Mouse (Mus musculus) hematopoietic stem cell, adult 5-6 weeks (primary cell): ENCODE measurements around the gene Pibf1. TPM values are rescaled to one million over a fixed set of nuclear protein-coding genes. Genes with fewer than 3 reads are reported as not detected.
A peak's percentile ranks its signal among the peaks of the same experiment; 100 is the strongest.

Experiments
- ATAC-seq, 2 experiments: fragments of 125-278 bp in 1 of 2; replicated peaks in 1 of 2; 2 replicates each; pipeline ENCODE4 v1.8.0; 2016 to 2017; ENCODE audit warnings: inconsistent platforms in 2 of 2, mild to moderate bottlenecking in 2 of 2, moderate number of reproducible peaks in 2 of 2, low read depth in 1 of 2, moderate TSS enrichment in 1 of 2; ENCODE audit not compliant: low FRiP score in 2 of 2, poor library complexity in 2 of 2, severe bottlenecking in 2 of 2, insufficient read depth in 1 of 2, low TSS enrichment in 1 of 2
- total RNA-seq: library from RNA; stranded (forward); fragments of 172-1452, 232-1000 nt; gene quantifications from 2 replicates; pipeline ENCODE4 v1.2.3, GENCODE M21; 2017

The Pibf1 gene
- total RNA-seq, 1 experiment from 2014 or later, result 58.5 TPM

DNA sequence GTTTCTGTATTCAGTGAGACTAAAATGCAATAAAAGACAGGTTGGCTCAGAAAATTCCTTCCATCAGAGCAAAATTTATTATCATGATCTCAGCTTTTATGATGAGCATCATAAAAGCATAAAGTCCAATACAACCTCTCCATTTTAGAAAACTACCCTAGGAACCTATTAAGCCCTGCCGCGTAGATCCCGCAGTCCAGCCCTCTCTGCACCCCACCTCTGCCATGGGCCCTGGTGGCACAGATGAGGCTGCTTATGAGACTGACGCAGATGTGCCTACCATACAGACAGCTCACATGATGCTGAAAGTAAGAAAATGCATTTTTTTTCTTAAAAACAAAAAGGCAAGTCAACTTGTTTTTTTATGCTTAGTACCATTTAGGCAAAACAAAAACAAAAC lies 126.7 kb downstream of the Pibf1 start:
- ATAC-seq, result no peak

DNA sequence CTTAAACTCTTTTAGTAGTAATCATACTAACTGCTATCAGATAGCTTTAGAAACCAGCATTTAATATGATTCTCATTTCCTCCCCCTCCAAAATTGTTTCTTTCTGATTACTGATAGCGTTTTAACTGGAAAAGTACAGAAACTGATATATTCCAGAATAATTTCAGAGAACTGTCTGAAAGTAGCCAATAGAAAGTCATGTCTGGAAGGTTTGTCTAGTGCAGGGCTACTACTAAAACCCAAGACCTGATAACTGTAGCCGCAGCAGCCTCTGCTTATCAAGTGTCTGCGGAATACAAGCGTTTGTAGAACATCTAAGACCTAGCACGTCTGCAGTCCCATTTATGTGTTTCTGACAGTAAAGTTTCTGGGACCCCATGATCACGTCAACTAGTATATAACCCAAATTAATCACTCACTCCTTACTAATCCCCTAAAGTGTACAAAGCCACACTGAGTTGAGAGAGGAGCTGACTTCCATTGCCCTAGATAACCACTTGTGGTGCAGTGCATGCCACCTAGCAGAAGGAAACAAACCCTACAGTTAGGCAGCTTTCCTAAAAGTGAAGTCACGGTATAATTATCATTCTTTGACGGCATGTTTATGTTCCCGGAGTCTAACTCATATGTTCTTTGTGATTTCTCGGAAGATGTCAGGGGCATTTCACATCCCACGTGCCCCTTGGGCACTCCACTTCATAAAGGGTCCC lies 130.0 kb downstream of the Pibf1 start:
- ATAC-seq, result no peak

DNA sequence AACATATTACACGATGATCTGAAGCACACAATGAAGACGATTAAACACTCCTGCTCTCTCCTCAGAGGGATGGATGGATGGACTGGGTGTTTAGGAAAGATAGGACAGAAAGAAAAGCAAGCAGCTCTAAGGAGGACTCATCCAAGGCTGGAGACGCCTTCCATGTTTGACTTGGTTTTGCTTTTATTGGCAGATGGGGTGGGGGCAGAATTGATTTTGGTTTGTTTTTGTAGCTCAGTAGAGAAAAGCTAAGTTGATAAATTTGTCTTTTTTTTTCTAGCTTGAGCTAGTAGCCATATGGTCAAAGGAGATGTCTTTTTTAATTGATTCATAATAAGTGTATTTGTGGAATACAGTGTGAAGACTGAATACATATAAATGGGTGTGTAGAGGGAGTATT lies 133.8 kb downstream of the Pibf1 start:
- no peak for ATAC-seq

DNA sequence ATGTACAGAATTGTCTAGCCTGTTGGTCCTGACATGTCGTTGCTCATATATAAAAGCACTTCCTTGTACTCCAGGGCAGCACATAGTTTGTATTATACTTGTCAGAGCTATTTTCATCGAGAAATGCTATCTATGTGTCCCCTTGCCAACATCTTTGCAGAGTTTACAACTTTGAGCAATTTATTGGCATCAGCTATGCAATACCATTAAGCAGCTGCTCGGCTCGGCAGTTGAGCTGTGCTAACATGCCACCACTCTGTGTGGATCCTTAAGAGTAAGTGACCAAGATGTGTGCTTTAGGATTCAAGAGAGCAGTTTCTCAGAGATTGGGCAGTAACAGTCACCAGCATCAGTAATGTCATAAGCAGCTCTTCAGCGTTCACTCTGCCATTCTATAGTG lies 137.9 kb downstream of the Pibf1 start:
- ATAC-seq, result no peak

DNA sequence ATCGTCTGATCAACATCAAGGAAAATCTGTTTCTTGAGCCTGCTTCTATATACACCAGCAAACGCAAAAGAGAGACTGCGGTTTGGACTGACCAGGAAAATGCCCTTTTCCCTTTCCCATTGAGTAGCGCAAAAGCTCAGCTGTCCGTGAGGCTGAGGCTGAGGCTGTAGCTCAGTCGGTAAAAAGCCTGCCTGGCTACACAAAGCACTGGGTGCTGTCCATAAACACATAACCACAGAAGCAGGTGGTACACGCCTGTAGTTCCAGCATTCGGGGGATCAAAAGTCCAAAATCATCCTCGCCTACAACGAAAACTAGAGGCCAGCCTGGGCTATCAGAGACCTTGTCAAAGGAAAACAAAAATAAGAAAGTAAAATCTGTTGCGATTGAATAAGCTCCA lies 141.3 kb downstream of the Pibf1 start:
- ATAC-seq, result no peak

DNA sequence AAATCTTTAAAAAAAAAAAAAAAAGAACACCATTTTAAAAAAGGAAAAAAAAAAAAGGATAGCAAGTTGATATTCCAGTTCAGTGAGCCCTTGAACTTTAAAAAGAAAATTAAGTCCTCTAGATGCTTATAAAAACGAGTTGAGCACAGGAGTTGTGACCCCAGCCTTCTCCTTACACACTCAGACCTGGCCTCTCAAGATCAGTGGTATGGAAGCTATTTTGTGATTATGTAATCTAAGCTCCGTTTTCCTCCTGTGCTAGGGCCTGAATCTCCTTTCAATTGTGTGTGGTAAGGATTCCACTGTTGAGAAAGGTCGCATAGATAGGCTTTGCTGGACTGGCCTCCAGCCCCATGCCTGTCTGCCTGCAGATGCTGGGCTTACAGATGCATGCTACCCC lies 145.3 kb downstream of the Pibf1 start:
- no peak for ATAC-seq

DNA sequence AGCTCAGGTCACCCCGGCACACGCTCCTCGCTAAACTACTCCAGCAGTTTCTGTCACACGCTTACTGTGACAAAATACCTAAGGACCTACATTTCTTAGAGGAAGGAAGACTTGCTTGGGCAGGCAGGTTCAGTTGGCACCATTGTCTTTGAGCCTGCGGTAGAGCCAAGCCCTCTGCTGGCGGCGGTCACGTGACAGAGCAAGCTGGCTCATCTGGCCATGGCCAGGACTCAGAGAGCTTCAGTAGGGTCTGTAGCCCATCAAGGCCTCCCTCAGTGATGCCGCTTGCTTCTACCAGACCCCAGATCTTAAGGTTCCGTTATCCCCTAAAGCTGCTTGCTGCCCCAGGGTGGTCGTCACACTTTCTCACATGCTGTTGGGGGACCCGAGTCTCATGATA lies 162.8 kb downstream of the Pibf1 start:
- ATAC-seq, result no peak

DNA sequence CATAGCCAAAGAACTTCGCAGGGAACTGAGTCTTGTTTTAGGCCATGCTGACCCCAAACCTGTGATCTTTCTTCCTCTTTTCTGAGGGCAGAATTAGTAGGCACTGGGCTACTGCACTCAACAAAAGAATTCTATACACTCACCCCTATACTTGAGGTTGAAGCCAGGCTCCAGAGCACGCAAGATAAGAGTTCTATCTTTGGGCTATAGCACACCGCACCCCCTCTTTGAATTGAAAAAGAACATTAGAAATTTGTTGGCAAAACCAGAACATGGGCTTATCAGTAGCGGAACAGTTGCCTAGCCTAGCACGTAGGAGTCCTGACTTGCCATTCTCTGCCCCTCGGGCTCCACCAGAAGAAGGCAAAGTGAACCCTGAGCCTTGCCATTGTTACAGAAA lies 164.6 kb downstream of the Pibf1 start:
- peak in 1 of 2 experiments; percentile 19; a peak in 1 of 4 replicates for ATAC-seq

DNA sequence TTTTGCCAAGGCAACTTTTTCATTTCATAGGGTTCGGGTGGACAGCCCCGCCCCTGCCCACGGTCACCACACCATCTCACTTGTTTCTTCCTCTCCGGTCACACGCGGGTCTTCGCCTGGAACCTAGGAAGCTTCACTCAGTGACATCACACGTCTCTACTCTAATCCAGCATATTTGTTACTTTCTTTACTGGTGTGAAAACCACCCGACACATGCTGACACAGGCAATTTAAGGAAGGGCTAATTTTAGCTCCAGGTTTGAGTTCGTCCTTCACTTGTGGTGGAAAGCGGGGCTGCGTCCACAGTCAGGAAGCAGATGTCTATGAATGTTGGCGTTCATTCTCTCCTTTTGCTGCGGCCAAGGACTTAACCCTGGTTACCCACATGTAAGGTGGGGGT lies 166.6 kb downstream of the Pibf1 start:
- peak; percentile 94 to 95 for ATAC-seq

DNA sequence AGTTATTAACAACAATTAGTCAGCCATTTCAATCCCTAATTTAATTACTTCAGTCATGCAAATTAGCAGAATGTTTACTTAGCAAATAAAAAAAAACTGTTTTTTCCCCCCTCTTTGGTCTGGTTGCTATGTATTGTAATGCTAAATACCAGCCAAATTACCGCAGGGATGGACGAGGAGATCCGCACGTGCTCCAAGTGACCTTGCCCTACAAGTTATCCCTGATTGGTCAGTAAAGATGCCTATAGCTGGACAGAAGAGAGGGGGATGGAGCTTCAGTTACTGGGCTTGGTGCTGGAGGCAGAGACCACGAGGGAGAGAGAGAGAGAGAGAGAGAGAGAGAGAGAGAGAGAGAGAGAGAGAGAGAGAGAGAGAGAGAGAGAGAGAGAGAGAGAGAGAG lies 167.5 kb downstream of the Pibf1 start:
- ATAC-seq, result no peak

DNA sequence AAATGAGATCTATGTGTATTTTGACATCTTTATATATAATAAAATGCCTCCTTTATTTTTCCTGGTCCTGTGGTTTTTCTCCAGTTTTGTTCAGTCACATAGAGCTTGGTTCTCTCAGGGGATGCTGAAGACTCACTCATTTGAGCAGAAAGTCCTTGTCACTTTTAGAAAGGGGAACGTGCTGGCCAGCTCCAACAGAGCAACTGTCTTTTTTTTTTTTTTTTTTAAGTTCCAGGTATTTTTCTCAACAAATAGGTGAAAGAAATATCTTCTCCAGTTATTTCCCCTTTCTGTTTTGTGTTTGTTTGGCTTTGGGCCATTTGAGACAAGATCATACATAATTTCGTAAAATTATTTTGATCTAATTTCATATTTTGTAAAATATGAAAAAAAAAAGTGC lies 174.8 kb downstream of the Pibf1 start:
- no peak for ATAC-seq

DNA sequence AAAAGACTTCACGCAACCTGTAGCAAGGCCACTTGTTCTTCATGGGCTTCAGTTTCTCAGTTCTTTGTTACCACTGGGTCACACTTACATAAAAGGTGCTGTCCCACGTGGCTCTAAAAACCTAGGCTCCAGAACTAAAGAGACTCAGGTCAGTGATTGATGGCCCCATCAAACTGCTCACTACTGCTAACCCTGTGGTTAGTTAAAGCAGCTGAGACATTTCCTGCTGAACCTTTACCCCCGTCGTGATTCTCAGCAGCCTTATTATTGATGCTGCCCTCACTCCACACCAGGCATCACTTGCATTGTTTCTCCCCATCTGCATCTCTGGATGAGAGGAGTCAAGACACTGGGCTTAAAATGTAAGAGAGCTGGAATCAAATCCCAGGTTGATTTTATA lies 176.6 kb downstream of the Pibf1 start:
- 0 out of 4 replicates have a peak, but pooled peaks of 1 of the 2 experiments have one; percentile 26 for ATAC-seq

DNA sequence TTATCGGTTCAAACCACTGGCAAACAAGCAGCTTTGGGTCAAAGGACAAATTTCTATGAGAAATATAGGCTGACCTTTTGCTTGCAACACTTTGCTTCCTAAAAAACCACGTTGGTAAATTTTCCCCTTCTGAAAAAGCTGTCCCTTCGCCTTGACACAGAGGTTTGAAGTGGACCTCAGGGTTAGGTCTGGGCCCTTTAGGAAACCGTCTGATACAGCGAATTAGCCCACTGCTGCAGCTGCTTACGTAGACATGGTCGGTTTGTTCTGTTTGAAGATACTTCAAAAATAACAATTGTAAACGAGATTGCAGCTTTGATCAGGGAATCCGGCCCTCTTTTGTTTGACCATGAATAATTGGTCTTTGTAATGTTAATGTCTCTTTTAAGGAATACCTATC lies 179.1 kb downstream of the Pibf1 start:
- ATAC-seq, result no peak

DNA sequence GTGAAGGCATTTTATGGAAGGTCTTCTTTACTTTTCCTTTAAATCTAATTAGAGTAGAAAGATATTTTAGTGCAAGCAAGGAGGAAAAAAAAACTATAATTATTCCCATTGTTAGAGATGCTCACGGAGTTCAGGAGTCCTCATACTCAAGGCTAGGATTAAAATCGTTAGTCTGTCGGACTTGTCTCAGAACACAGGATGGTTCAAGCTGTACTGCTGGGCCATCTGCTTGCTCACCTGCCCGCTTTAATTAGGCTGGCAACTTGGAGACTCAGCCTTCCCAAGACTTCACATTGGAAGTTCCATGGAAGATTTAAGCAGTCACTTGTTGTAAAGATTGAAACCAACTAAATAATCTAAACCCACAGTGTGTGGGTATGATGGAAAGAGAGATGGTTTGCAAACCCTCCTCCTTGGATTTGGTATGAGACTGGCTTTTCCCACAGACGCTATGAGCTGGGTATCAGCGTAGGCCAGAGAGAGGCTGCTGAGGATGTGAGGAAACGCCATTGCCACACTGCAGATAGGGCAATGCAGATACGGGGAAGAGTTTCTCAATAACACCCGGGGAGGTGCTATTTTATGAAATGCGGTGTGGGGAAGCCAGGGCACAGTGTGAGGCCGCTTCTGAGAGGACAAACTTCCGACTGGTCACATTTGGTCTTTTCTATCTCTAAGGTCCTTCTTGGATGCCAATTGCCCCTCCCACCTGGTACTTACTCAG lies 179.7 kb downstream of the Pibf1 start:
- peak in 1 of 2 experiments; percentile 81; a peak in 2 of 4 replicates for ATAC-seq

DNA sequence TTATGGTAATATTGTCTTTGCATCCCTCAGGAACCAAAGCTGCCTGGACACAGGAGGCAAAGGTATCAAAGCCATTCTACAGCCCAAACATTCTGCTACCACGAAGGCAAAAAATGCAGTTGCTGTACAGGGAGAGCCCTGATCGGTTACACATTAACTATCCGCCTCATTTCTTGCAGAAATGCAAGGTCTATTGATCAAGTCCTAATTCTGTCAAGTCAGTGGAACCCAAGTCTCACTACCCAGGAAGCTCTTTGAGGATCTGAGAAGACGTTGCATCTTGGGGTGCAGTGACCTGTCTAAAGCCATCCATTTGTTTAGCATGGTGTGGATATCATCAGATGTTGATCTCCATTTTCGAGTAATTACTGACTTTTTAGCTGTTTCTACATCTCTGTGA lies 181.2 kb downstream of the Pibf1 start:
- ATAC-seq, result no peak

DNA sequence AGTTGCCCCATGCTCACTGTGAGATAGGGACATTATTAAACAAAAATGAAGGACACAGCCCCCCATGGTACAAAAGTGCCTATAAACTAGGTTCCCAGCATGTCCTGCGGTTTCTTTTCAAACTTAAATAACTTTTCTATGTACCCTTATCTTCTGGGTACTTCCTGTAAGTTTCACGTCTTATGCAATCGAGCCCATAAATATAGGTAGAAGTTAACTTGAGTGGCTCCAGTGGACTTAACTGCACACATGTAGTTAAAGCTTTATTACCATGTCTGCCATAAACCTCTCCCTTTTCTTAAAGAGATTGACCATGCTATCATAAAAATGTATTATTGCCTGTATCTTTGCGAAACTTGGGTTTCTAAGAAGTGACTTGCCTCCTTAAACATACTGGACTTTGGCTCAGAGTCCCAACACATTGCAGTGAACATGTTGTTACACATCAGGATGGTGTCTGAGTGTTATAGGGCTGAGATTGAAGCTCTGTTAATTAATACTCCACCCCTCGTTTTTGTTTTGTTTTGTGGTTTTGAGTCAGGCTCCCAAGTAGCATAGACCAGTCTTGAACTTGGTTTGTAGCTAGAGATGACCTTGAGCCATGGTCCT lies 181.7 kb downstream of the Pibf1 start:
- ATAC-seq, result no peak

DNA sequence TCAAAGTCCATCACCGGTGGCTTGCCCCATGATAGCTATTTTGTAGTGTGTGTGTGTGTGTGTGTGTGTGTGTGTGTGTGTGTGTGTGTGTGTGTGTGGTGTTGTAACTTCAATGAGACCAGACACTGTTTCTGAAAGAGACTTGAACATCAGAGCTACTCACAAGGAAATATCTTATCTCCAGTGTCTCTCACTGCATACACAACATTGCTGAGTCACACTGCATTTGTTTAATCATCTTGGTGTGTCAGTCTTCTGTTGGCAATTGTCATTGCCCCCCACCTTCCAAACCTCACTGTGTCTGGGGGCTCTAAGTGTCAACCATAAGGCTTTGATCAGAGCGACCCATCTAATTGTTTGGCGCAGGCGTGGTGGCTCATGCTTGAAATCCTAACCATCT lies 186.3 kb downstream of the Pibf1 start:
- ATAC-seq, result no peak

DNA sequence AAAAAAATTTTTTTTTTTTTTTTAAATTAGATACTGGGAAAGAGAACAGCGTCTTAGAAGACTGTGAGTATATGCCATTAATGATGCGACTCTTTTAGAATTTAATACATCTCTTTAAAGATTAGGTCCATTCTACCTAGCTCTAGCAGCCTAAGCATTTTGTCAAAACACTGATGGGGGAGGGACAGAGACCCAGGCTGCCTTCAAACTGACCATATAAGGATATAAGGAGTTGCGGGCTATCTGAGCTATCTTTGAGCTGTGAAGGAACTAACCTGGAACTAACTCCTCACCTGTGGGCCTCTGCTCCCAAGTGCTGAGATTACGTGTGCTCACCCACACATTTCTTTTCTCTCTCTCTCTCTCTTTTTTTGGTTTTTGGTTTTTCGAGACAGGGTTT lies 193.0 kb downstream of the Pibf1 start:
- no peak for ATAC-seq
